Mouse (Mus musculus) heart, embryonic 12.5 days (tissue): ENCODE data around the gene Tdp1. TPM values are rescaled to one million over a fixed set of nuclear protein-coding genes. Genes with fewer than 3 reads are reported as not detected.

ENCODE experiments used
- ATAC-seq: fragments of 200-750 bp; cut with Nextera tagmentation; 2 replicates; pipeline ENCODE4 v1.8.0; 2017; ENCODE audit warnings: moderate TSS enrichment, moderate library complexity; ENCODE audit not compliant: insufficient number of reproducible peaks, low FRiP score
- H3K27ac ChIP-seq: fragments of 300-500 bp; sonication (generic); 2 replicates; pipeline ENCODE4 v1.5.1; 2016; ENCODE audit warnings: mild to moderate bottlenecking, moderate library complexity; ENCODE audit not compliant: poor library complexity, severe bottlenecking
- H3K27me3 ChIP-seq: fragments of 300-500 bp; sonication (generic); replicated peaks from 2 replicates; pipeline ENCODE4 v1.6.1; 2016; ENCODE audit warnings: mild to moderate bottlenecking, moderate library complexity
- H3K36me3 ChIP-seq: fragments of 300-500 bp; sonication (generic); 2 replicates; pipeline ENCODE4 v1.6.1; 2016; ENCODE audit warnings: mild to moderate bottlenecking, moderate library complexity
- H3K4me1 ChIP-seq: fragments of 300-500 bp; sonication (generic); replicated peaks from 2 replicates; pipeline ENCODE4 v1.6.1; 2016; ENCODE audit warnings: mild to moderate bottlenecking
- H3K4me2 ChIP-seq: fragments of 300-500 bp; sonication (generic); 2 replicates; pipeline ENCODE4 v1.6.1; 2016; ENCODE audit warnings: mild to moderate bottlenecking, moderate library complexity
- H3K4me3 ChIP-seq: fragments of 300-500 bp; sonication (generic); 2 replicates; pipeline ENCODE4 v1.5.1; 2016; ENCODE audit warnings: mild to moderate bottlenecking
- H3K9ac ChIP-seq: fragments of 300-500 bp; sonication (generic); 2 replicates; pipeline ENCODE4 v1.6.1; 2016; ENCODE audit warnings: mild to moderate bottlenecking, moderate library complexity
- H3K9me3 ChIP-seq: fragments of 300-500 bp; sonication (generic); replicated peaks from 2 replicates; pipeline ENCODE4 v1.6.1; 2016; ENCODE audit warnings: mild to moderate bottlenecking, moderate library complexity
- WGBS: fragments of 180-500 bp; shearing (Covaris S2); methylation state at CpG from one replicate; pipeline ENCODE4 v1.1.7; 2016; 5-methylcytosine and 5-hydroxymethylcytosine counted together
- polyA plus RNA-seq: library from polyadenylated mRNA; unstranded; fragments of >200 nt; fragmentation: Nextera tagmentation; extraction: Ambion mirVana; gene quantifications from 2 replicates; pipeline ENCODE4 v1.2.1, GENCODE M21; 2016

Gene Tdp1
- polyA plus RNA-seq, 1 experiment from 2014 or later = 29.9 TPM

DNA sequence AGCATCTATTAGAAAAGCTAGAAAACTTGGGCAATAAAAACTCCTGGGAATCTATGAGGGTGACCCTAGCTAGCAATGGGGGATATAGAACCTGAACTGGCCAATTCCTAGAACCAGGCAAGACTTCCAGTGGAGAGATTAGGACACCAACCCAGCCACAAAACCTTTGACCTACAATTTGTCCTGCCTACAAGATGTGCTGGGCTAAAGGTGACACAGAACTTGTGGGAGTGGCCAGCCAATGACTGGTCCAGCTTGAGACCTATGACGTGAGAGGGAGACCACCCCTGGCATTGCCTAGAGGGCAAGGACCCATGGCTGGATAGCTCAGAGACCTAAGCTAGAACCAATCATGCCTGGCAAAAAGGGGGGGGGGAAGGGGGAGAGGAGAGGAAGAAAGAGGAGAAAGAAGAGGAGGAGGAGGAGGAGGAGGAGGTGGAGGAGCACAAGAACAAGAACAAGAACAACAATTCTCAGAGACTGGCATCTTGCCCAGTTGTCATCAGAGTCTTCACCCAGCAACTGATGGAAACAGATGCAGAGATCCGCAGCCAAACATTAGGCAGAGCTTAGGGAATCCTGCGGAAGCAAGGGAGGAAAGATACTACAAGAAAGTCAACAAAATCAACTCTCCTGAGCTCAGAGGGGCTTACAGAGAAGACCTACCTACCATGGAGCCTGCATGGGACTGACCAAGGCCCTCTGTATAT is 24.8 kb upstream of the Tdp1 start:
- Histone ChIP-seq H3K4me3 (no peak overlapping the region), H3K36me3 (no peaks in the 10 kb centered on the region), H3K4me2 (no peak overlapping the region), H3K27ac (no peak overlapping the region), H3K9me3 (no peaks in the 10 kb centered on the region), H3K27me3 (no peaks in the 10 kb centered on the region), H3K4me1 (peaks cover 12% of the 10 kb centered on the region), H3K9ac (no peak overlapping the region)
- ATAC-seq = no peak
- WGBS = 70% methylated on average over 3 of the region's 3 CpGs

DNA sequence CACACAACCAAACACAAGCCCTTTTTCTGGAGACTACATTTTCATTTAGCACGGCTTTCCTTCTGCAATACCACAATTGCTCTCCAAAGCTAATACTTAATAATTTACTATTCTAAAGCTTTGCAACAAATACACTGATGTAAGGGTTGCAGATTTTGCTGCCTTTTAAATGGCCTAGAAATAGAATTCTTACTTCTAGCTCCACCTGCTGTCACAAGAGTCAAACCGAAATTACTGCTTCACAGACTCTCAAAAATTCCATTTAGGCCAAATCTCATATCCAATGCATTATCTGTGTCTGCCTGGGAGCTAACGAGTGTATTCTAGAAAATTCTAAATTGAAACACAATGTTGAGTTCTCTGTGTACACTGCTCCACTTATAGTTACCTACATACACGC is 23.3 kb upstream of the Tdp1 start:
- Histone ChIP-seq H3K4me2 (no peak overlapping the region), H3K4me1 (peaks cover 17% of the 10 kb centered on the region), H3K9ac (no peak overlapping the region), H3K36me3 (no peaks in the 10 kb centered on the region), H3K27ac (peak overlapping the region; percentile 28; the same call in 1 of the 2 replicates), H3K9me3 (no peaks in the 10 kb centered on the region), H3K27me3 (no peaks in the 10 kb centered on the region), H3K4me3 (no peak overlapping the region)
- no peak for ATAC-seq
- WGBS = 71% methylated on average over 4 of the region's 4 CpGs

DNA sequence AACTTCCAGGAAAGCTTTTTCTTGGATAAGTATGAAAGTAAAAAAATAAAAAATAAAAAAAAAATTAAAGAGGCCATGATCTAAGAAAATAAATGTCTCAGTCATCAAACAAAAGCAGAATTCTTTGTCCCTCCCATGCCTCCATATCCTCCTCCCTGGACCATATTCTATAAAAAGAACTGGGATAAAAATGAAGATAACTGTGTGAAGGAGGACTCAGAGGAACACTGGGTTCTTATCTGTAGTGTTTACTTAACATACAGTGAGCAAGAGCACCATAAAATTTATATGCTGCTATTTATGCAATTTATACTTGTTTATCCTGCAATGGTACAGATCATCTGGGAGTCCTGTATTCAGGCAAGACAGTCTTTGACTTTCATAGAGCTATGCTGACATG is 19.7 kb upstream of the Tdp1 start:
- H3K4me1 ChIP-seq = peaks cover 17% of the 10 kb centered on the region
- H3K9me3 ChIP-seq = no peaks in the 10 kb centered on the region
- H3K27ac ChIP-seq = no peak overlapping the region
- ATAC-seq = no peak
- no peaks in the 10 kb centered on the region for H3K27me3 ChIP-seq
- H3K4me3 ChIP-seq = no peak overlapping the region
- H3K9ac ChIP-seq = no peak overlapping the region
- no peaks in the 10 kb centered on the region for H3K36me3 ChIP-seq
- no peak overlapping the region for H3K4me2 ChIP-seq

DNA sequence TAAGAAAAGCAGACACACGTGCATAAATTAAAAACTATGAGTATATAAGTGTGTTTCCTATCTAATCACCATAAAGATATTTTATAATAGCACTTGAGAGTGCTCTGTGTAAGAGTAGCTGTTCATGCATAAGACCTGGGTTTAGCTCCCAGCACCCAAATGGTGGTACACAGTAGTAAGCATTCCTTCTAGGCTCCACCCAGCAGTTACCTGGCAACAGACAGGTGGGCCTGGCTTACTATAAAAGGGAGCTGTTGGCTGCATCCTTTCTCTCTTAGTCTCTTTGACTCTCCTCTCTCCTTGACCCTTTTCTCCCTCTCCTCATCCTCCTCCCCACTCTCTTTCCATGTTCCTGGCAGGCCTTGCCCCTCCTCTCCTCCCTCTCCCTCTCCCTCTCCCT is 15.5 kb upstream of the Tdp1 start:
- H3K4me3 ChIP-seq = no peak overlapping the region
- no peak overlapping the region for H3K27ac ChIP-seq
- no peak for ATAC-seq
- H3K9me3 ChIP-seq = no peaks in the 10 kb centered on the region
- H3K36me3 ChIP-seq = no peaks in the 10 kb centered on the region
- 0 out of 2 replicates have a peak, but pooled peaks cover 5% of the 10 kb centered on the region for H3K4me1 ChIP-seq
- H3K27me3 ChIP-seq = no peaks in the 10 kb centered on the region
- WGBS = 79% methylated on average over 1 of the region's 1 CpGs
- H3K4me2 ChIP-seq = no peak overlapping the region
- no peak overlapping the region for H3K9ac ChIP-seq

DNA sequence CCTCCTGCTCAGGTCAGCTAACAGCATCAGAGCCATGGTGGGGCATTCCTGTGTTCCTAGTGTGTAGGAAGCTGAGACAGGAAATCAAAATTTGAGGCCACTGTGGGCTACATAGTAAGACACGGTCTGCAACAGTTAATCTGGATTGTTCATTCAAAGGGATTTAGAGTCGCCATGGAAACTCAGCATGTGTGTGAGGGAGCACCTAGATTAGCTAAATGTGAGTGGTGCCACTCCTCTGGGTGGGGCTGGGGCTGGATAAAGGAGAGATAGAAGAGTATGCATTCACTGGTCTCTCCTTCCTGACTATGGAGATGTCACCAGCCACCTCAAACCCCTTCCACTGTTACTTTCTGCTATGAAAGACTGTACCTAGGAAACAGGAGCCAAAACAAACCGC is 10.9 kb upstream of the Tdp1 start:
- no peak overlapping the region for H3K9ac ChIP-seq
- no peaks in the 10 kb centered on the region for H3K4me1 ChIP-seq
- WGBS = 50% methylated on average over 3 of the region's 3 CpGs
- no peak overlapping the region for H3K4me3 ChIP-seq
- no peaks in the 10 kb centered on the region for H3K9me3 ChIP-seq
- no peaks in the 10 kb centered on the region for H3K27me3 ChIP-seq
- H3K27ac ChIP-seq = no peak overlapping the region
- no peaks in the 10 kb centered on the region for H3K36me3 ChIP-seq
- ATAC-seq = no peak
- H3K4me2 ChIP-seq = no peak overlapping the region

DNA sequence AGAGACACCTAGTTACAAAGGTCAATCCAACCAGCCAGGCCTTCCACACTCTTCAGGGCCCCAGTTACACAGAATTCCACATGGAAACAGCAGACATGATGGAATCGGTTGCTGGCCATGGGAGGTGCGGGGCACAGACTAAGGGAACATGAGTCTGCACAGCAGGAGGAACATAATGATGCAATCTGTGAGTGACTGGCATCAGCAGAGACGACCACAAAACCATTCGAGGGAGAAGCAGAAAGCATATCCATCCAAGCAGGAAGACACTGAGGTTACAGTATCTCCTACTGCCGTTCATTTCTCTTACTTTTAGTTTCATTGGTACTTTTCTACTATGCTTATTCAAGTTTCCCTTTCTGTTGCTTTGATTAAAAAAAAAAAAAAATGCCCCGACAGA is 9.7 kb upstream of the Tdp1 start:
- Histone ChIP-seq H3K4me3 (no peak overlapping the region), H3K36me3 (no peaks in the 10 kb centered on the region)
- WGBS = 83% methylated on average over 6 of the region's 6 CpGs

DNA sequence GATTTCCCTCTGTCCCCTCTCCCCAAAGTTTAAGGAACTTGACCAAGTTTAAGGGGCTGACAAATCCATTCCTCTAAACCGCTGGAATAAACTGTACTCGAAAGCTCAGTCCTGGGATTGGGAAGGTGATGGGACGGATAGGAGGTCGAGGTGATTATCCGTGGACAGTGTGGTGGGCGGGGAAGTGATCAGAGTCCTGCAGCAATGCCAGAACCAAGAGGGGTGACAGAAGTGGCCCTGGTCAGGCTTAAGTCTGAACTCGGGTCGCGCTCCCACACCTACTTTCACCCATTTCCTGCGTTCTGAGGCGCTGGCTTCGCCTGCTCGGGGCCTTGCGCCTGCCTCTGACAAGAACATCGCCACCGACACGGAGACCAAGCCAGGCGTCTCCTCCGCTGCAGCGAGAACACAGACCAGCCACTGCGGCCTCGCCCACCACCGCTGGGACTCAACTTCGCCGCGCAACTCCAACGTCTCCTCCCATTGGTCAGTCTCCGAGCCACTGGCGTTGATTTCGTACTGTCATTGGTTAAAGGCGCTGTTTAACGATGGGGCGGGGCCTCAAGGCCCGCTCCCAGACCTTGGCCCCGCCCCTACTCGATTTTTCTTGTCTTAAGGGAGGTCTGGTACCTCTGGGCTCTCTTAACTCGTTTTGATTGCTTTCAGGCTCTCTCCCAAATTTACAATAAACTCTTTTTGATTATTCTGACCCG is 1.2 kb upstream of the Tdp1 start:
- ATAC-seq = peak; percentile 94
- Histone ChIP-seq H3K9me3 (no peaks in the 10 kb centered on the region), H3K4me2 (peak overlapping the region; percentile 88), H3K27me3 (no peaks in the 10 kb centered on the region), H3K27ac (peak overlapping the region; percentile 87; the same call in 1 of the 2 replicates), H3K36me3 (peaks cover 3% of the 10 kb centered on the region; the same call in 1 of the 2 replicates), H3K4me3 (peak overlapping the region; percentile 91), H3K9ac (peak overlapping the region; percentile 84), H3K4me1 (peaks cover 23% of the 10 kb centered on the region)
- under 1% methylated on average over 38 of the region's 38 CpGs for WGBS

More for the DNA sequence above, 9.7 kb upstream of the Tdp1 start:
- Histone ChIP-seq H3K4me1 (no peaks in the 10 kb centered on the region), H3K27me3 (no peaks in the 10 kb centered on the region), H3K9me3 (no peaks in the 10 kb centered on the region), H3K4me2 (no peak overlapping the region), H3K9ac (no peak overlapping the region), H3K27ac (no peak overlapping the region)
- no peak for ATAC-seq

DNA sequence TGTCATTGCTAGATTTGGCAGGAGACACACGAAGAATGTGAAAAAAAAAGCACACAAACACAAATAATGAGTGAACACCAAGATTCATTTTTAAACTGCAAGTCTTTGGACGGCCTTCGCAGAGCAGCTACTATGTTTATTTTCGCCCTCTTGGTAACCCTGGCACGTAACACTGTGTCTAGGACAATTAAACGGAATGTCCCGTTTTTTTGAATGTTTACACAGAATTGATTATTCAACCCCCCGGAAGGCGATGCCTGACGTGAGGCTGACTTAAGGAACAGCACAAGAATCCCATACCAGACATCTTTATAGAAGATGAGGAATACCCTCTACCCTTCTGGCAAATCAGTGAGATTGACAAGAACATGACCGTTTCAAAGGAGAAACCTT is 608 bp upstream of the Tdp1 start:
- peak overlapping the region; percentile 87 for H3K27ac ChIP-seq
- peaks cover 23% of the 10 kb centered on the region for H3K4me1 ChIP-seq
- peaks cover 4% of the 10 kb centered on the region; the same call in 1 of the 2 replicates for H3K36me3 ChIP-seq
- H3K27me3 ChIP-seq = no peaks in the 10 kb centered on the region
- H3K4me2 ChIP-seq = peak overlapping the region; percentile 88
- peak overlapping the region; percentile 91 for H3K4me3 ChIP-seq
- no peaks in the 10 kb centered on the region for H3K9me3 ChIP-seq
- peak overlapping the region; percentile 84 for H3K9ac ChIP-seq
- 0% methylated on average over 11 of the region's 11 CpGs for WGBS
- no peak for ATAC-seq

DNA sequence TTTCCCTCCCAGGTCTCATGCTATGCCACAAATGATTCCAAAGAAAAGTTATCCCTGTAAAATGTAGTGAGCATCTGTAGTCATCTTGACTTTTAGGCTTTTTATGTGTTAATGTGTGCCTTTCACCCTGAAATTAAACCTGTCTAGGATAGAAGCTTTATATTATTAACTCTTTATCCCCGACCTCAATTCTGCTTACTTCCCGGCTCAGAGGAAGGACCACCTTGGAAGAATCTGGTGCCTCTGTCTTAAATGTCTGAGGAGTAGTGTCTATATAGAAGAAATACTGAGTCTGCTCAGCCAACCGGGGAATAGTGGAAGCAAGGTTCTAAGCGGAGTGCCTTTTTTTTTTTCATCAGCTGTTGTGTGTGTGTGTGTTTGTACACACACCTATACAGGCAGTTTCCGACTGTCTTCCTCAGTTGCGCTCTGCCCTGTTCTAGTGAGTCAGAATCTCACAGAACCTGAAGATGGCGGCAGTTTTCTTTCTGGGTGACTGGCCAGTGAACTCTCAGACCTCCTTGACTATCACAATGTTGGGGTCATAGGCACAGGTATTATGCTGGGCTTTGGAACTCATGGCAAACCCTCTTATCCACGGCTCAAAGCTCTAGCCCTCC is 1.1 kb downstream of the Tdp1 start:
- Histone ChIP-seq H3K9ac (peak overlapping the region; percentile 84), H3K36me3 (peaks cover 4% of the 10 kb centered on the region; the same call in 1 of the 2 replicates), H3K27ac (peak overlapping the region; percentile 87; the same call in 1 of the 2 replicates), H3K4me2 (peak overlapping the region; percentile 88), H3K4me3 (peak overlapping the region; percentile 91), H3K27me3 (no peaks in the 10 kb centered on the region), H3K4me1 (peaks cover 23% of the 10 kb centered on the region), H3K9me3 (no peaks in the 10 kb centered on the region)
- WGBS = 61% methylated on average over 8 of the region's 8 CpGs
- no peak for ATAC-seq

DNA sequence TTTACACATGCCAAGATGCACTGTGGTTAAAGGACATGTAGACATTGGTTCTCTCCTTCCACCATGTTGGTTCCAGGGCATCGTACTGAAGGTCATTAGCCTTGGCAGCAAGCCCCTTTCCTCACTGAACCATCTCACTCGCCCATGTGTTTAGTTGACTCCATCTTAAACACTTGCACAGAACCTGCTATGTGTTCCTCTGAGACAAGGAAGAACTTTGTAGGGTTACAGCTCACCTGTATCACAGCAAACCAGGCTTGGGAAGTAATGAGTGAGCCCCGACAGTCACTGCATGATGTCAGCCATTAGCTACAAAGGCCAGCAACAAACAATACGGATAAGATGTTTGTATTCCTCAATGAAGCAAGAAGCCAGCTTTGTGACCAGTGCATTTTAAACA is 13.5 kb downstream of the Tdp1 start:
- Histone ChIP-seq H3K27me3 (no peaks in the 10 kb centered on the region), H3K4me3 (no peak overlapping the region), H3K9me3 (no peaks in the 10 kb centered on the region), H3K27ac (no peak overlapping the region), H3K4me2 (no peak overlapping the region), H3K4me1 (peaks cover 9% of the 10 kb centered on the region), H3K36me3 (peaks cover 67% of the 10 kb centered on the region), H3K9ac (no peak overlapping the region)
- no peak for ATAC-seq
- WGBS = 89% methylated on average over 4 of the region's 4 CpGs

DNA sequence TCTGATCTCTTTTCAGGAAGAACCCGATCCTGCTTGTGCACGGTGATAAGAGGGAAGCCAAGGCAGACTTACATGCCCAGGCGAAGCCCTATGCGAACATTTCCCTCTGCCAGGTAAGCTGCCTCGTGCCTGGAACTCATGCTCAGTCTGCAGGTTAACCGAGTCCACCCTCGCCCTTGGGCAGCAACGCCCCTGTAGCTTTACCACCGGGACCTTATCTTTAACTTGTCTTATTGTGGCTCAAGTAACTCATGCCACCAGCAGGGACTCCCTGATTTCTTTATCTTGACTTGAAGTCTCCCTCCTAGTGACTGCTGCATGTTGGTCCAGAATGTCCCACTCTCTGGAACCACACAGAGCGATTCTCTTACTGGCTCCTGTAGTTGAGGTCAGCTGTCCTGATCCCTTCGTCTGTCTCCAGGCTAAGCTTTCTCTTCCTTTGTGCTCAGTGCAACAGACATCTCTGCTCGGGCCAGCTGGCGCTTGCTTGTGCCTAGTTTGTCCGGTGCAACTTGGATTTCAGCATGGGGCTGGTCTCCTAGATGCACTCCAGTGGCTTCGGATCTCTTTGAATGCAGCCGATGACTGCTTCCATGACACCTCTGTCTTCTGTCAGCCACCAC is 14.0 kb downstream of the Tdp1 start:
- Histone ChIP-seq H3K4me2 (no peak overlapping the region), H3K27me3 (no peaks in the 10 kb centered on the region), H3K27ac (no peak overlapping the region), H3K9ac (no peak overlapping the region), H3K9me3 (no peaks in the 10 kb centered on the region), H3K4me1 (0 out of 2 replicates have a peak, but pooled peaks cover 4% of the 10 kb centered on the region), H3K36me3 (peaks cover 62% of the 10 kb centered on the region), H3K4me3 (no peak overlapping the region)
- 87% methylated on average over 16 of the region's 16 CpGs for WGBS
- ATAC-seq = no peak
